Mouse (Mus musculus) neural tube, embryonic 14.5 days (tissue): ENCODE measurements at regions not wholly inside any gene's neighbourhood (a gene's known extent, or its start where the extent isn't known, plus 50 kb on each side); places are given as distances from the start of the nearest gene placed in this dataset.

Experiments used
- ATAC-seq: fragments of 200-750 bp; cut with Nextera tagmentation; 2 replicates; pipeline ENCODE4 v1.8.0; 2017; ENCODE audit warnings: low read depth, mild to moderate bottlenecking, moderate TSS enrichment, moderate library complexity
- H3K27ac ChIP-seq: fragments of 300-500 bp; sonication (generic); 2 replicates; pipeline ENCODE4 v1.5.1; 2014; ENCODE audit warnings: low read depth, mild to moderate bottlenecking, control low read depth, low read length, moderate library complexity, mixed read lengths
- H3K27me3 ChIP-seq: fragments of 300-500 bp; sonication (generic); 2 replicates; pipeline ENCODE4 v1.6.1; 2014; ENCODE audit warnings: low read length; ENCODE audit not compliant: control insufficient read depth, insufficient read depth
- H3K36me3 ChIP-seq: fragments of 300-500 bp; sonication (generic); 2 replicates; pipeline ENCODE4 v1.6.1; 2014; ENCODE audit warnings: low read length, mixed read lengths; ENCODE audit not compliant: control insufficient read depth, insufficient read depth
- H3K4me1 ChIP-seq: fragments of 300-500 bp; sonication (generic); 2 replicates; pipeline ENCODE4 v1.6.1; 2014; ENCODE audit warnings: low read length; ENCODE audit not compliant: control insufficient read depth, insufficient read depth
- H3K4me2 ChIP-seq: fragments of 300-500 bp; sonication (generic); 2 replicates; pipeline ENCODE4 v1.6.1; 2014; ENCODE audit warnings: mild to moderate bottlenecking, low read depth, low read length, control low read depth
- H3K4me3 ChIP-seq: fragments of 300-500 bp; sonication (generic); 2 replicates; pipeline ENCODE4 v1.5.1; 2014; ENCODE audit warnings: low read depth, low read length, control low read depth, mixed read lengths
- H3K9ac ChIP-seq: fragments of 300-500 bp; sonication (generic); replicated peaks from 2 replicates; pipeline ENCODE4 v1.6.1; 2014; ENCODE audit warnings: low read depth, mild to moderate bottlenecking, control low read depth, low read length, mixed read lengths
- H3K9me3 ChIP-seq: fragments of 300-500 bp; sonication (generic); 2 replicates; pipeline ENCODE4 v1.6.1; 2016; ENCODE audit warnings: low read length; ENCODE audit not compliant: control insufficient read depth
- WGBS: fragments of 180-500 bp; shearing (Covaris S2); extraction: QIAGEN DNeasy Blood & Tissue Kit; methylation state at CpG from one replicate; pipeline ENCODE4 v1.1.7; 2014; 5-methylcytosine and 5-hydroxymethylcytosine counted together

- Histone ChIP-seq H3K9ac (no peak overlapping the region), H3K27me3 (no peaks in the 10 kb centered on the region), H3K4me2 (no peak overlapping the region), H3K27ac (no peak overlapping the region), H3K4me1 (no peaks in the 10 kb centered on the region), H3K36me3 (no peaks in the 10 kb centered on the region), H3K4me3 (no peak overlapping the region), H3K9me3 (no peaks in the 10 kb centered on the region)
- 68% methylated on average over 2 of the region's 2 CpGs for WGBS
- ATAC-seq, result no peak
Measured at GRCm38 (mm10) chr7:136127576-136127975, 411.4 kb upstream of the Mki67 start.

DNA sequence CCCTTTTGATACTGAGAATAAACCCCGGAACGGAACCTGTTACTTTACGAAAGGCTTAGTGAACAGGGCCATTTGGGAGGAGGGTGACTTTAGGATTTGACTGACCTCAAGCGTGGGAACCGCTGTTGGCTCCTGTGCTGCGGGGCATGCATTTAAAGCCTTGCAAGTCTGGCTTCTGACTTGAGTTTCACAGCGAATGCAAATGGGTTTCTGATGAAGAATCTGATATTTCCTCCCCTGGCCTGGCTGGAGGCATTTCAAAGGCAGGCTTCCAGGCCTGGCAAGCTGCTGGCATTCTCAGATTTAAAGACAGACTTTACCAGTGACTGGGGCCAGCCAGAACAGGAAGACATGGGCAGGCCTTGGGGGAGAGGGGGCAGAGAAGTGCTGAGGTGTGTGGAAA, 413.6 kb upstream of the Mki67 start:
- no peak for ATAC-seq
- no peak overlapping the region for H3K4me3 ChIP-seq
- no peaks in the 10 kb centered on the region for H3K9me3 ChIP-seq
- H3K36me3 ChIP-seq, result no peaks in the 10 kb centered on the region
- H3K4me2 ChIP-seq, result no peak overlapping the region
- H3K27me3 ChIP-seq, result no peaks in the 10 kb centered on the region
- no peak overlapping the region for H3K9ac ChIP-seq
- WGBS, result 51% methylated on average over 7 of the region's 7 CpGs
- H3K27ac ChIP-seq, result no peak overlapping the region
- peaks cover 2% of the 10 kb centered on the region; the same call in 1 of the 2 replicates for H3K4me1 ChIP-seq

DNA sequence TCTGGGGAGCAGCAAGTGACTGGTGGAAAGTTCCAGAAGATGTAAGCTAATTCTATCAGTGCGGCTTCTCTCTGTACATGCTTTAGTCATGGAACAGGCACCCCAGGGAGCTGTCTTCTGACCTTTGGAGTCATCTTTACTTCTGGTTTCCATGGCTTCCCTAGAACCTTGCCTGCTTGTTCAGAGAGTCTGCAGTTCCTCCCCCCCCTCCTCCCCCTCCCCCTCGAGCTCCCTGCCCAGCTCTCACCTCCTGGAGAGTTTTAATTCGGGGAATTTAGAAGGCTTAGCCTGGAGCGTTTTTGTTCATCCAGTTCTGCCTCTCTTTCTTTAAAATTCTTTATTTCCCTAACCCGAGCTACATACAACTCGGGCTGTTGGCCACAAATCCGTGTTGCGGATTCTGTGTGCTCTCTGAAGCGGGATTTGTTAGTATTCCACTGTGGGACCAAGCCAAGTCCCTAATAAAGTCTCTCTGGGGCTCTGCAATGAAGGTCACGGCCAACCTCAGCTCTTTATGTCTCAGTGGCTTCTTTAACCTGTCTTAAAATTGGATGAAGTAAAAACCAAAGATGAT, 414.6 kb upstream of the Mki67 start:
- Histone ChIP-seq H3K9me3 (no peaks in the 10 kb centered on the region), H3K4me1 (peaks cover 4% of the 10 kb centered on the region; the same call in 1 of the 2 replicates), H3K27ac (no peak overlapping the region), H3K27me3 (no peaks in the 10 kb centered on the region), H3K9ac (no peak overlapping the region), H3K4me2 (no peak overlapping the region), H3K4me3 (no peak overlapping the region), H3K36me3 (no peaks in the 10 kb centered on the region)
- whole genome bisulfite sequencing, result 46% methylated on average over 10 of the region's 10 CpGs
- ATAC-seq, result no peak

DNA sequence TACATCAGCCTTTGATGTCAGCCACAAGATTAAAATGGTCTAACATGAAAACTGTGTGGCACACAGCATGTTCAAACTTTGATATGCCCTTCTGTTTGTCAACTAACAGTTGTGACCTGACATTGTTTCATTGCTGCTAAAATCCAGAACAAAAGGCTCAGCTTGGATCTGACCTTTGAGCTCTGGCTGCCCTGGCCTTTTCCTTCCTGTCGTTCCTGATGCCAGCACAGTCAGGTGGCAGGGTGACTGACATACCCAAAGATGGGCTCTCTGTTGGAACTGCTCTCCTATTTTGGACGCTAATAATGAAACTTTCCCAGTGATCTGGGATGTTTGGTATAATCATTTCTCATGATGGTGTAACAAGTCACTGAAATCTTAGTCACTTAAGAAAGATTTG, 416.8 kb upstream of the Mki67 start:
- 73% methylated on average over 2 of the region's 2 CpGs for WGBS
- no peak overlapping the region for H3K4me2 ChIP-seq
- ATAC-seq, result no peak

GRCm38 (mm10) chr7:136136666-136137065, 420.5 kb upstream of the Mki67 start:
- Histone ChIP-seq H3K27me3 (no peaks in the 10 kb centered on the region), H3K27ac (no peak overlapping the region), H3K4me2 (no peak overlapping the region), H3K9ac (no peak overlapping the region), H3K4me3 (no peak overlapping the region), H3K4me1 (peaks cover 4% of the 10 kb centered on the region; the same call in 1 of the 2 replicates), H3K9me3 (no peaks in the 10 kb centered on the region), H3K36me3 (no peaks in the 10 kb centered on the region)
- WGBS, result 71% methylated on average over 1 of the region's 1 CpGs
- no peak for ATAC-seq

More for the DNA sequence above, 416.8 kb upstream of the Mki67 start:
- Histone ChIP-seq H3K9me3 (no peaks in the 10 kb centered on the region), H3K36me3 (no peaks in the 10 kb centered on the region), H3K4me3 (no peak overlapping the region), H3K27me3 (no peaks in the 10 kb centered on the region), H3K27ac (no peak overlapping the region), H3K4me1 (peaks cover 4% of the 10 kb centered on the region; the same call in 1 of the 2 replicates), H3K9ac (no peak overlapping the region)

- no peaks in the 10 kb centered on the region for H3K36me3 ChIP-seq
- H3K4me1 ChIP-seq, result peaks cover 4% of the 10 kb centered on the region; the same call in 1 of the 2 replicates
- no peak overlapping the region for H3K4me2 ChIP-seq
- H3K9ac ChIP-seq, result no peak overlapping the region
- no peak overlapping the region for H3K4me3 ChIP-seq
- no peaks in the 10 kb centered on the region for H3K27me3 ChIP-seq
- no peak overlapping the region for H3K27ac ChIP-seq
- WGBS, result 90% methylated on average over 2 of the region's 2 CpGs
- H3K9me3 ChIP-seq, result no peaks in the 10 kb centered on the region
- no peak for ATAC-seq
Measured at GRCm38 (mm10) chr7:136137341-136137740, 421.2 kb upstream of the Mki67 start.

DNA sequence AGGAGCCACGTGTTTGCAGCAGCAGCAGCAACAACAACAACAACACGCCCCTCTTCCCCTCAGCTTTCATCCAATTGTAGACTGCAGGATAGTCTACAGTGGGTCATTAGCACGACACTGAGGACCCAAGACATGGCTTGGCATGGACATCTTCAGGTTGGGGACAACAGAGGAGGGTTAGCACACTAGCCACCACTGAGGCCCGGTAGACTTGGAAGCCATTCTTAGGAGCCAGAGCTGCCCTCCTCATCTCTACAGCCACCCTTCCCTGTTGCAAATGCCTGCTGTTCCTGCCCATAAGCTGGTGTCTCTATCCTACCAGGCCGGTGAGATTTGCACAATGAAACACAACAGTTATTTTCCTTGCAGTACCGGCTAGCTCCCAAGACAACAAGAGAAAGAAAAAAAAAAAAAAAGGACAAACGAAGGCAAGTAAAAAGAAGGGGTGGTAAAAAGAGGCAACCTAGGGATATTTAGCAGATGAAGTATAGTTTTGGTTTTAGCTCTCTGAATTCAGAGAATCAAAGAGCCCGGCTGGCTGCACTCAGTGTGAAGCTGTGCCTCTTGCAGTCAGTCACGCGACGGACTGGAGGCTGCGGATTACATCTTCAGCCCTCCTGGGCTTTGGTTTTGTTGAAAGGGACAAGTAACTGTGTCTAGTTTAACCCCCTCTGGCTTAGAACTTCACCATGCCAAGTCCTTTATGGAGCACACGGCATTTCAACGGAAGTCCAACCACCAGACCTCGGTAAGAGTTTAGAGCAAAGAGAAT, 421.9 kb upstream of the Mki67 start:
- Histone ChIP-seq H3K4me2 (no peak overlapping the region), H3K27me3 (no peaks in the 10 kb centered on the region), H3K36me3 (no peaks in the 10 kb centered on the region), H3K9me3 (no peaks in the 10 kb centered on the region), H3K4me3 (no peak overlapping the region), H3K27ac (no peak overlapping the region), H3K9ac (no peak overlapping the region), H3K4me1 (peaks cover 4% of the 10 kb centered on the region; the same call in 1 of the 2 replicates)
- no peak for ATAC-seq
- 80% methylated on average over 15 of the region's 15 CpGs for WGBS

- Histone ChIP-seq H3K27ac (no peak overlapping the region), H3K9me3 (no peaks in the 10 kb centered on the region), H3K4me3 (no peak overlapping the region), H3K4me2 (no peak overlapping the region), H3K9ac (no peak overlapping the region), H3K36me3 (no peaks in the 10 kb centered on the region), H3K27me3 (no peaks in the 10 kb centered on the region), H3K4me1 (no peaks in the 10 kb centered on the region)
- no peak for ATAC-seq
Measured at GRCm38 (mm10) chr7:136142832-136143231, 426.7 kb upstream of the Mki67 start.

GRCm38 (mm10) chr7:136150196-136150595, 434.0 kb upstream of the Mki67 start:
- H3K9me3 ChIP-seq, result no peaks in the 10 kb centered on the region
- H3K4me1 ChIP-seq, result peaks cover 4% of the 10 kb centered on the region; the same call in 1 of the 2 replicates
- WGBS, result 67% methylated on average over 5 of the region's 5 CpGs
- no peak overlapping the region for H3K4me2 ChIP-seq
- H3K36me3 ChIP-seq, result no peaks in the 10 kb centered on the region
- no peak for ATAC-seq
- no peak overlapping the region for H3K9ac ChIP-seq
- no peak overlapping the region for H3K27ac ChIP-seq
- H3K4me3 ChIP-seq, result no peak overlapping the region
- no peaks in the 10 kb centered on the region for H3K27me3 ChIP-seq
